ENCODE assay signal across 1 mouse cellular context in the genomic region with DNA sequence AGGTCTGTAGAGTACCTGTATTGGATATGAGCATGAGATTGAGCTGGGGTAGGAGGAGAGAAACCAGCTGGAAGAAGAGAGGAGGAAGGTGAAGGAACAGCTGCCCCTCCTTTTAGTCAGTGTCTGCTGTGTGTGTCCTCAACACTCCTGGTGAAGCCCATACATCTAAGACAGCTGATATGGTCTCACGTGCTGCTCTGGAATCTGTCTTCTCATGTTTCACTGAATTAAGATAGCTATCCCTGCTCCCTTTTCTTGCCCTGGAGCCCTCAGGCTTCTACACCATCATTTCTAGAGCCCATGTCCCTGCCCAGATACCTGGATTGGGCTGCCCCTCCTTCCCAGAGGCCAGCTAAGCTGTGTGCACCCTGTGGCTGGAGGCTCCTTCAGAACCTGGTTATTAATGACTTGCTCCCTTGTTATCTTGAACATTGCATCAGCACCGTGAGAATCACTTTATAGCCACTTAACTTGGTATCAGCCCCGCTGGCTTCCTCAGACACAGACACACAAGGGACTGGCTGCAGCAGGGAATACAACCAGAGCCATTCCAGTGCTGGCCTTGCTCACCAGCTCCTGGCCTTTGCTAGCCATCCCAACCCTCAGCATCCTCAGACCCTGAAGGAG.
TF ChIP-seq lines count a peak whose summit lies in the region.

No protein-coding gene starts in this region.

TF ChIP-seq in MEL, 35 proteins besides CTCF, POLR2A, EP300 and RAD21 (continued from another document):
- TF ChIP-seq GABPA (IDR thresholded peaks at IDR 0.05; ENCODE audit: low read depth, low read length) (no peak), MEF2A (IDR thresholded peaks at IDR 0.05; ENCODE audit: extremely low read depth, insufficient replicate concordance, low read depth, low read length, poor library complexity, severe bottlenecking) (no peak), TBP (IDR thresholded peaks at IDR 0.05; ENCODE audit: low read depth, low read length) (peak; percentile 46; the same call in 1 of the 2 replicates), HCFC1 (IDR thresholded peaks at IDR 0.05; ENCODE audit: low read depth, low read length) (no peak), BHLHE40 (IDR thresholded peaks at IDR 0.05; ENCODE audit: borderline replicate concordance, low read depth, low read length) (peak; percentile 98), MAFK (IDR thresholded peaks at IDR 0.05; ENCODE audit: borderline replicate concordance, low read depth, low read length) (no peak), POLR2AphosphoS5 (IDR thresholded peaks at IDR 0.05; ENCODE audit: borderline replicate concordance, low read depth, low read length) (no peak), KAT2A (conservative IDR thresholded peaks at IDR 0.05; ENCODE audit: low read depth, low read length) (no peak), ZC3H11A (IDR thresholded peaks at IDR 0.05; ENCODE audit: low read depth, low read length) (no peak), ZMIZ1 (IDR thresholded peaks at IDR 0.05; ENCODE audit: low read depth, low read length) (no peak), ELF1 (IDR thresholded peaks at IDR 0.05; ENCODE audit: low read depth, low read length) (no peak), NRF1 (IDR thresholded peaks at IDR 0.05; ENCODE audit: insufficient read depth, low read depth, low read length, poor library complexity, severe bottlenecking) (no peak), USF1 (IDR thresholded peaks at IDR 0.05; ENCODE audit: low read depth, low read length) (peak; percentile 70; the same call in 1 of the 2 replicates), GATA1 (IDR thresholded peaks at IDR 0.05; ENCODE audit: low read depth, low read length) (peak; percentile 32; the same call in 1 of the 2 replicates), MYC (IDR thresholded peaks at IDR 0.05; ENCODE audit: low read depth, low read length) (0 out of 2 replicates have a peak, but pooled peaks have one; percentile 37), ZKSCAN1 (IDR thresholded peaks at IDR 0.05; ENCODE audit: low read depth, low read length) (0 out of 2 replicates have a peak, but pooled peaks have one; percentile 32), NELFE (IDR thresholded peaks at IDR 0.05; ENCODE audit: low read depth, low read length) (peak; percentile 35; the same call in 1 of the 2 replicates), POLR2AphosphoS2 (IDR thresholded peaks at IDR 0.05; ENCODE audit: low read length) (no peak), MAZ (IDR thresholded peaks at IDR 0.05; ENCODE audit: low read depth, low read length) (peak; percentile 24; the same call in 1 of the 2 replicates), TCF12 (IDR thresholded peaks at IDR 0.05; ENCODE audit: low read depth, low read length) (0 out of 2 replicates have a peak, but pooled peaks have one; percentile 41), USF2 (IDR thresholded peaks at IDR 0.05; ENCODE audit: borderline replicate concordance in 1 of 2, insufficient read depth in 1 of 2, low read depth in 1 of 2, low read length in 2 of 2) (no peak)
